Mouse (Mus musculus) liver, embryonic 11.5 days (tissue): ENCODE data around the gene Rftn1. TPM values are rescaled to one million over a fixed set of nuclear protein-coding genes. Genes with fewer than 3 reads are reported as not detected.

Experiments
- ATAC-seq: fragments of 200-750 bp; cut with Nextera tagmentation; replicated peaks from 2 replicates; pipeline ENCODE4 v1.8.0; 2017; ENCODE audit warnings: moderate number of reproducible peaks, mild to moderate bottlenecking, moderate TSS enrichment, moderate library complexity; ENCODE audit not compliant: low FRiP score
- DNase-seq: peaks from one replicate; pipeline ENCODE4 v3.0.0-alpha.2; 2017; ENCODE audit warnings: low spot score
- H3K27ac ChIP-seq: fragments of 300-500 bp; sonication (generic); 2 replicates; pipeline ENCODE4 v1.5.1; 2014; ENCODE audit warnings: mild to moderate bottlenecking, low read depth, low read length, control low read depth
- H3K27me3 ChIP-seq: fragments of 300-500 bp; sonication (generic); replicated peaks from 2 replicates; pipeline ENCODE4 v1.6.1; 2014; ENCODE audit warnings: low read length, mixed read lengths; ENCODE audit not compliant: control insufficient read depth, insufficient read depth
- H3K36me3 ChIP-seq: fragments of 300-500 bp; sonication (generic); 2 replicates; pipeline ENCODE4 v1.6.1; 2014; ENCODE audit warnings: mild to moderate bottlenecking, low read length, moderate library complexity, mixed read lengths; ENCODE audit not compliant: control insufficient read depth, insufficient read depth
- H3K4me1 ChIP-seq: fragments of 300-500 bp; sonication (generic); replicated peaks from 2 replicates; pipeline ENCODE4 v1.6.1; 2014; ENCODE audit warnings: low read length, mixed read lengths; ENCODE audit not compliant: control insufficient read depth, insufficient read depth
- H3K4me2 ChIP-seq: fragments of 300-500 bp; sonication (generic); 2 replicates; pipeline ENCODE4 v1.6.1; 2014; ENCODE audit warnings: mild to moderate bottlenecking, control low read depth, moderate library complexity
- H3K4me3 ChIP-seq: fragments of 300-500 bp; sonication (generic); 2 replicates; pipeline ENCODE4 v1.5.1; 2014; ENCODE audit warnings: low read depth, low read length, control low read depth
- H3K9ac ChIP-seq: fragments of 300-500 bp; sonication (generic); 2 replicates; pipeline ENCODE4 v1.6.1; 2014; ENCODE audit warnings: low read depth, low read length, control low read depth
- H3K9me3 ChIP-seq: fragments of 300-500 bp; sonication (generic); 2 replicates; pipeline ENCODE4 v1.6.1; 2016; ENCODE audit warnings: low read length, inconsistent platforms, mixed read lengths; ENCODE audit not compliant: control insufficient read depth
- WGBS: fragments of 180-500 bp; shearing (Covaris S2); extraction: QIAGEN DNeasy Blood & Tissue Kit; methylation state at CpG from one replicate; pipeline ENCODE4 v1.1.7; 2014; 5-methylcytosine and 5-hydroxymethylcytosine counted together
- polyA plus RNA-seq: library from polyadenylated mRNA; unstranded; fragments of >200 nt; fragmentation: Nextera tagmentation; extraction: Ambion mirVana; gene quantifications from 2 replicates; pipeline ENCODE4 v1.2.1, GENCODE M21; 2014

The Rftn1 gene
- polyA plus RNA-seq, 1 experiment from 2014 or later: 12.8 TPM

DNA sequence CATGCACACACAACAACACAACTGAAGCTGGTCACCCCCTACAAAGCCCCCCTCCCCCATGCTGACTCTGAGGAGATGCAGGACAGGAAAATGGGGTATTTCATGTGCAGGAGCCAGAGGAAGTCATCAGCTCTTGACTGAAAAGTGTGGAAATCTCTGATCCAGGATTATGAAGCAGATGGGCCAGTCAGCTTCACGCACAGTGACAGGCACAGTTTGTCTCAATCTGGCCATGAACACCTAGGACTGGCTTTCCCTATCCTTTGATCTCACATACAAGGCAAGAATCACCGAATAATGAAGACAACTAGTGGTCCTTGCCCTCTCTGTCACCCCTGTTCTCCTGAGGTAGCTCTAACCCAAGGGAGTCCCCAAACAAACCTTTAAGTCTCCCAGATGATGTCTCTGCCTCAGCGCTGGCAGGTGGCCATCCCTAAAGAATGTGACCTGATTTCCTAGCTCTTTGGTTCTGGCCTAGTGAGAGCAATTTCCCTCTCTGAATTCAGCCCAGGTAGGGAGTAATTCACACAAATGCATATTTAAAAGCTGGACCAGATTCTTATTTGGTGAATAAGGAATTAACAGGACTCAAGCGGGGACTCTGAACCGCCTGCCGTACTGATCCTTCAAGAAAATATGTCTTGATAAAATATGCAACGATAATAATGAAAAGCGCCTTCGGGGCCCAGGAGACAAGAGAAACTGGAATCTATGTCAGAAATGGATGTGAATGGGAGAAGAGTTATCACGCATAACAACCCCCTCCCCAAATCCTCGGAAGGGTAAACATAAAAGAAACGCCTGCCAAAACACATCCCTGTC lies 6.0 kb downstream of the Rftn1 start:
- no peaks in the 10 kb centered on the region for H3K9me3 ChIP-seq
- H3K36me3 ChIP-seq: no peaks in the 10 kb centered on the region
- DNase-seq (no peak), ATAC-seq (no peak)
- H3K4me2 ChIP-seq: no peak overlapping the region
- WGBS: 81% methylated on average over 12 of the region's 12 CpGs
- no peak overlapping the region for H3K4me3 ChIP-seq
- H3K27me3 ChIP-seq: no peaks in the 10 kb centered on the region
- H3K9ac ChIP-seq: no peak overlapping the region
- H3K4me1 ChIP-seq: no peaks in the 10 kb centered on the region
- no peak overlapping the region for H3K27ac ChIP-seq

DNA sequence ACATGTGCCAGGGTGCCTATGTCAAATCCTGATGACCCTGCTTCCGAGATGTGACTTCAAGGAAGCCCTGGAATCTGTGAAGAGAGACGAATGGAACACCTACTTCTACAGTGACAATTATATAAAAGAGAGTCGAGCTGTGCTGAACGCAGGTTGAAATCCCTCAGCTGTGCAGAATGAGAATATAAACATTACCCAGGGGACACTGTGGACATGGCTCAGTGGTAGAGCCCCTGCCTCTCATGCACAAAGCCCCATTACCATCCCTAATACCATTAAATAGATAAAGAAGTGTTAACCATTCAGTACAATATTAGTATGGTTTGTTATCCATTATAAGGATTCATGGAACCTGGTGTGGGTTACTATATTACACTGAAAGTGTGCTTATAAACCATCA lies 7.2 kb downstream of the Rftn1 start:
- no peak for ATAC-seq

DNA sequence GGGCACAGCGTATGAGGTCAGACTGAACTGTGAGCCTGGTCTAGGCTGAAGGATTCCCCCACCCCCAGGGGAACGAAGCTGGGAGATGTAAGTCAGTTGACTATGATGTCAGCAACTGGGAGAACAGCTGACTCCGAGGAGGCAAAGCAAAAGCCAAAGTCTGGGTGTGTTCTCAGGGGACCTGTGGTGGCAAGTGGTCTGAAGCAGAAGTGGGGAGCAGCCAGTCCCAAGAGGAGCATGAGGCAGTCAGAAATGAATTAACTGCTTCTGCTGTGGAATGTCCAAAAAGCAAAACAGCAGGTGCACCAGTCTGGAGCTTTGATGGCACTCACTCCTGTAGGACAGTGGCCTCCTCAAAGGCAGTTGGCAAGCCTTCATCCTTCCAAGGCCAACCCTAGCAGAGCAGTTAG lies 7.9 kb downstream of the Rftn1 start:
- Histone ChIP-seq H3K36me3 (no peaks in the 10 kb centered on the region), H3K9ac (no peak overlapping the region), H3K9me3 (0 out of 2 replicates have a peak, but pooled peaks cover 1% of the 10 kb centered on the region), H3K4me2 (no peak overlapping the region), H3K27ac (no peak overlapping the region), H3K4me3 (no peak overlapping the region), H3K27me3 (no peaks in the 10 kb centered on the region), H3K4me1 (no peaks in the 10 kb centered on the region)
- no peak for ATAC-seq
- 67% methylated on average over 3 of the region's 3 CpGs for WGBS
- no peak for DNase-seq

More for the DNA sequence above, 7.2 kb downstream of the Rftn1 start:
- WGBS: 85% methylated on average over 4 of the region's 4 CpGs
- H3K4me1 ChIP-seq: no peaks in the 10 kb centered on the region
- no peak for DNase-seq
- no peaks in the 10 kb centered on the region for H3K27me3 ChIP-seq
- H3K4me2 ChIP-seq: no peak overlapping the region
- no peaks in the 10 kb centered on the region for H3K9me3 ChIP-seq
- H3K4me3 ChIP-seq: no peak overlapping the region
- H3K9ac ChIP-seq: no peak overlapping the region
- H3K36me3 ChIP-seq: no peaks in the 10 kb centered on the region
- no peak overlapping the region for H3K27ac ChIP-seq

DNA sequence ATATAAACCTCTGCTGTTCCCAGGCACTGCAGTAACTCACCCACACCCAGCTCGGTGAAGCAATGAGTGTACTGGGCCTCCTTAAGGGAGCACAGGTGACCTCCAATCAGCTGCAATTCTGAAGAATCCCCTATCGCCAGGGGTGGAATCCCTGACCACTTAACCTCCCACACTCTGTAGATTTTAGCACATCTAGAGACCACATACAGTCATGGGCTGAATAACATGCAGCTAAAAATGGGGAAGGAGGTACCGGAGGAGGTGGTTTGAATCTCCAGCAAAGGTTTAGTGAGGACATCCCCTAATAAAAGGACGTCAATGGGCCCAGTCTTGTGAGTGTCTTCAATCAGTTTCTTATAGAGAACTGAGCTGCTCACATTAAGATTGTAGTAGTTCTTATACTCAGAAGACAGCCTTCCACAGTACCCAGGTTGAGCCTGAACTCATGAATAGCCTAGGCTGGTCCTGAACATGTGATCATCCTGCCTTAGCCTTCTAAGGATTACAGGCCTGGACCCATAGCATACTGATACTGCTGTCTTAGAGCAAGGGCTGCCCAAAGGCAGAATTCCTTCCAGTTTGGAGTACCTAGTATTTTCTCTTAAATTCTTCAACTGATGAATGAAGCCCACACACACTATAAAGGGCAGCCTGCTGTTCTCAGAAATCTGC lies 9.4 kb downstream of the Rftn1 start:
- Histone ChIP-seq H3K27ac (no peak overlapping the region), H3K36me3 (no peaks in the 10 kb centered on the region), H3K9ac (no peak overlapping the region), H3K27me3 (no peaks in the 10 kb centered on the region), H3K4me3 (no peak overlapping the region), H3K9me3 (0 out of 2 replicates have a peak, but pooled peaks cover 3% of the 10 kb centered on the region), H3K4me2 (no peak overlapping the region), H3K4me1 (no peaks in the 10 kb centered on the region)
- ATAC-seq: no peak
- WGBS: 79% methylated on average over 4 of the region's 4 CpGs
- no peak for DNase-seq

DNA sequence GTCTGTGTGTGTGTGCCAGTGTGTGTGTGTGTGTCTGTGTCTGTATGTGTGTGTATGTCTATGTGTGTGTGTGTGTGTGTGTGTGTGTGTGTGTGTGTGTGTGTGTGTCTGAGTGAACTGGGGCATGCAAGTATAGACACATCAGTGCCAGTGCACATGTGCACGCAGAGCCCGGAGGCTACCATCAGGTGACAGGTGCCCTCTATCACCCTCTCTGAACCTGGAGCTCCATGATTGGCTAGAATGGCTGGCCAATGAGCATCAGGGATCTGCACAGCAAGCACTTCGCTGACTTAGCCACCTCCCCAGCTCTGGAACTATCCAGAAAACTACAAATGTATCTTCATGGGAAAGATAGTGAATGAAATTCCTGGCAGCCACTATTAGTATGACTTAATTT lies 16.7 kb downstream of the Rftn1 start:
- Histone ChIP-seq H3K4me1 (no peaks in the 10 kb centered on the region; the same call in 1 of the 2 replicates), H3K4me2 (no peak overlapping the region), H3K9me3 (0 out of 2 replicates have a peak, but pooled peaks cover 3% of the 10 kb centered on the region), H3K4me3 (no peak overlapping the region), H3K9ac (no peak overlapping the region), H3K36me3 (no peaks in the 10 kb centered on the region), H3K27ac (no peak overlapping the region), H3K27me3 (no peaks in the 10 kb centered on the region)
- ATAC-seq (no peak), DNase-seq (no peak)
- 89% methylated on average over 3 of the region's 3 CpGs for WGBS

DNA sequence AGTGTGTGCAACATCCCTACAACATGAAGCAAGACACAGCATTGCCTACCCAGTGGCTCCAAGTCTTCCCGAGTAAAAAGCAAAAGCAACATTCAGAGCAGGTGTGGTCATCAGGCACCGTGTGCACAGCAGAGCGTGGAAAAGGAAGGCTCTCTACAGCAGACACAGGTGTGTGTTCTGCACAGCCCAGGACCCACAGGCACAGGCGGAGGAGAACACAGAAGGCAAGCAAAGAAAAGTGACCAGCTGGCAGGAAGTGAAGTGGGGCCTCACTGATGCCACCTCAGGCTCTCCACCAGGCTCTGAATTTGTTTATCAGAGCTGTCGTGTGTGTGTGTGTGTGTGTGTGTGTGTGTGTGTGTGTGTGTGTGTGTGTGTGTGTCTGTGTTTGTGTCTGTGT lies 17.1 kb downstream of the Rftn1 start:
- Histone ChIP-seq H3K4me1 (no peaks in the 10 kb centered on the region; the same call in 1 of the 2 replicates), H3K4me2 (no peak overlapping the region), H3K36me3 (no peaks in the 10 kb centered on the region), H3K9ac (no peak overlapping the region), H3K4me3 (no peak overlapping the region), H3K9me3 (0 out of 2 replicates have a peak, but pooled peaks cover 3% of the 10 kb centered on the region), H3K27me3 (no peaks in the 10 kb centered on the region), H3K27ac (no peak overlapping the region)
- ATAC-seq (no peak), DNase-seq (no peak)
- 89% methylated on average over 5 of the region's 5 CpGs for WGBS

DNA sequence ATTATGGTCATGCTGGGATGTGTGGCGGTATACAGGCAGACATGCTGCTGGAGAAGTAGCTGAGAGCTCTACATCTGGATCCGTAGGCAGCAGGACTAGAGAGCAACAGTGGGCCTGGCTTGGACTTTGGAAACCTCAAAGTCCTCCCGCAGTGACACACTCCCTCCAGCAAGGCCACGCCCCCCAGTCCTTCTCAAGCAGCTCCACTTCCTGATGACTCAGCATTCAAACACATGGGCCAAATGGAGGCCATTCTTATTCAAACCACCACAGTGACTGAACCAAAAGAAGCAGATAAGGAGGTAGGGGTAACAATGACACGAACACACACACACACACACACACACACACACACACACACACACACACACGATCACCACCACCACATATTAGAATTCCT lies 17.7 kb downstream of the Rftn1 start:
- no peaks in the 10 kb centered on the region for H3K36me3 ChIP-seq
- ATAC-seq (no peak), DNase-seq (no peak)
- no peak overlapping the region for H3K4me2 ChIP-seq
- 0 out of 2 replicates have a peak, but pooled peaks cover 3% of the 10 kb centered on the region for H3K9me3 ChIP-seq
- WGBS: 95% methylated on average over 6 of the region's 6 CpGs
- no peak overlapping the region for H3K27ac ChIP-seq
- no peak overlapping the region for H3K4me3 ChIP-seq
- H3K9ac ChIP-seq: no peak overlapping the region
- no peaks in the 10 kb centered on the region for H3K27me3 ChIP-seq
- no peaks in the 10 kb centered on the region; the same call in 1 of the 2 replicates for H3K4me1 ChIP-seq

DNA sequence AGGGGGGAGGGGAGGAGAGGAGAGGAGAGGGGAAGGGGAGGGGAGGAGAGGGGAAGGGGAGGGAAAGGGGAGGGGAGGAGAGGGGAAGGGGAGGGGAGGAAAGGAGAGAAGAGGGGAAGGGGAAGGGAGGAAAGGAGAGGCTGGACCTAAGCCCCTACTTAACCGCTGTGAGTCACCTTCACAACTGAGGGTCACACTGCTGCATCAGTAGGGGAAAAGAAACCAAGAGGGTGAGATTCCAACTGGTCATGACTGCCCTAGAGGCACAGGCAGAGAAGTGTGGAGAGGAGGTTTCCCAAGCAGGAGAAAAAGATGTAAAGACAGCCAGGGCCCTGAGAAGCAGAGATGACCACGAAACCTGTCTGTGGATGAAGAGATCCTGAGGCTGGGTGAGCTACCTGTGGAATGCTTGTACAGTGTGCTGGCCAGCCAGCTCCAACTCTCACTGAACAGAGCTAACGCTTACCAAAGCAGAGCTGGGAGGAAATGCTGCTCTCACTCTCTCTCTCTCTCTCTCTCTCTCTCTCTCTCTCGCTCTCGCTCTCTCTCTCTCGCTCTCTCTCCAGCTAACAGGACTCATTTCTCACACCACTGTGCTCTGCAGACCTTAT lies 19.4 kb downstream of the Rftn1 start:
- no peaks in the 10 kb centered on the region for H3K27me3 ChIP-seq
- DNase-seq: no peak
- WGBS: 60% methylated on average over 6 of the region's 6 CpGs
- peaks cover 3% of the 10 kb centered on the region; the same call in 1 of the 2 replicates for H3K36me3 ChIP-seq
- no peak overlapping the region for H3K9ac ChIP-seq
- H3K27ac ChIP-seq: no peak overlapping the region
- no peak overlapping the region for H3K4me3 ChIP-seq
- H3K4me1 ChIP-seq: no peaks in the 10 kb centered on the region; the same call in 1 of the 2 replicates
- no peak for ATAC-seq
- H3K9me3 ChIP-seq: no peaks in the 10 kb centered on the region
- no peak overlapping the region for H3K4me2 ChIP-seq
